Mouse (Mus musculus) midbrain, embryonic 13.5 days (tissue): ENCODE measurements around the gene Aqp11. TPM values are rescaled to one million over a fixed set of nuclear protein-coding genes. Genes with fewer than 3 reads are reported as not detected.
A peak's percentile ranks its signal among the peaks of the same experiment; 100 is the strongest.

Experiments used
- ATAC-seq: fragments of 200-750 bp; cut with Nextera tagmentation; 2 replicates; pipeline ENCODE4 v1.8.0; 2017; ENCODE audit warnings: mild to moderate bottlenecking, moderate TSS enrichment, moderate library complexity
- H3K27ac ChIP-seq: fragments of 300-500 bp; sonication (generic); 2 replicates; pipeline ENCODE4 v1.5.1; 2015; ENCODE audit warnings: inconsistent platforms, mild to moderate bottlenecking, moderate library complexity
- H3K27me3 ChIP-seq: fragments of 300-500 bp; sonication (generic); 2 replicates; pipeline ENCODE4 v1.6.1; 2015; ENCODE audit warnings: mild to moderate bottlenecking, inconsistent platforms
- H3K36me3 ChIP-seq: fragments of 300-500 bp; sonication (generic); 2 replicates; pipeline ENCODE4 v1.6.1; 2015; ENCODE audit warnings: mild to moderate bottlenecking, inconsistent platforms
- H3K4me1 ChIP-seq: fragments of 300-500 bp; sonication (generic); replicated peaks from 2 replicates; pipeline ENCODE4 v1.6.1; 2015; ENCODE audit warnings: inconsistent platforms
- H3K4me2 ChIP-seq: fragments of 300-500 bp; sonication (generic); replicated peaks from 2 replicates; pipeline ENCODE4 v1.6.1; 2015; ENCODE audit warnings: moderate library complexity, mild to moderate bottlenecking, inconsistent platforms
- H3K4me3 ChIP-seq: fragments of 300-500 bp; sonication (generic); replicated peaks from 2 replicates; pipeline ENCODE4 v1.5.1; 2015; ENCODE audit warnings: mild to moderate bottlenecking, inconsistent platforms
- H3K9ac ChIP-seq: fragments of 300-500 bp; sonication (generic); replicated peaks from 2 replicates; pipeline ENCODE4 v1.6.1; 2015; ENCODE audit warnings: mild to moderate bottlenecking, inconsistent platforms
- H3K9me3 ChIP-seq: fragments of 300-500 bp; sonication (generic); 2 replicates; pipeline ENCODE4 v1.6.1; 2016; ENCODE audit warnings: mild to moderate bottlenecking, inconsistent platforms
- WGBS: fragments of 180-500 bp; shearing (Covaris S2); methylation state at CpG from one replicate; pipeline ENCODE4 v1.1.7; 2015; 5-methylcytosine and 5-hydroxymethylcytosine counted together
- polyA plus RNA-seq: library from polyadenylated mRNA; unstranded; fragments of >200 nt; fragmentation: Nextera tagmentation; extraction: Ambion mirVana; gene quantifications from 2 replicates; pipeline ENCODE4 v1.2.1, GENCODE M21; 2015

The Aqp11 gene
- polyA plus RNA-seq, 1 experiment from 2014 or later = 9.7 TPM

DNA sequence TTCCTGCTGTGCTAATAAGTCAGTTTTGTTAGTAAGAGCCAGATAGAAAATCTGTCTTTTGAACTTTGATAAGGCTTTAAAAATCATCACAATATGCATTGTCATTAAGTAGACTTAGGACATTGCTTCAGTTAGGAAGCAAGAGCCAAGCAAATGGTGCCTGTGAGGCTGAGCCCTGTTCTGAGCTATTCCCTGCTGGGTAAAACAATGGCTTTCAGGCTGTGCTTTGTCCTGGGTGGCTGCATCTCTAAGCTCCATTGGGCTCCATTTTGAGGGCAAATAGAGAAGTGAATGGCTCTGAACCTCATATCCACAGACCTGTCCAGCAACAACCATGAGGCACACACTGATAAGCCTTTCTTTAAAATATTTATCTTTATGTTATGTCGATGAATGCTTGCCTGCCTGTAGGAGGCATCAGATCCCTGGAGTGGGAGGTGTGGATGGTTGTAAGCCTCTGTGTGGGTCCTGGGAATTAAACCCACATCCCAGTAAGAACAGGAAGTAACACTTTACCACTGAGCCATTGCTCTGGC, 3.7 kb upstream of the Aqp11 start:
- H3K4me1 ChIP-seq = peaks cover 14% of the 10 kb centered on the region
- no peak overlapping the region for H3K4me2 ChIP-seq
- no peak for ATAC-seq
- no peaks in the 10 kb centered on the region for H3K36me3 ChIP-seq
- WGBS = 2% methylated on average over 1 of the region's 1 CpGs
- no peaks in the 10 kb centered on the region for H3K9me3 ChIP-seq
- no peak overlapping the region for H3K4me3 ChIP-seq
- H3K27ac ChIP-seq = no peak overlapping the region
- peaks cover 14% of the 10 kb centered on the region; the same call in 1 of the 2 replicates for H3K27me3 ChIP-seq
- H3K9ac ChIP-seq = no peak overlapping the region

DNA sequence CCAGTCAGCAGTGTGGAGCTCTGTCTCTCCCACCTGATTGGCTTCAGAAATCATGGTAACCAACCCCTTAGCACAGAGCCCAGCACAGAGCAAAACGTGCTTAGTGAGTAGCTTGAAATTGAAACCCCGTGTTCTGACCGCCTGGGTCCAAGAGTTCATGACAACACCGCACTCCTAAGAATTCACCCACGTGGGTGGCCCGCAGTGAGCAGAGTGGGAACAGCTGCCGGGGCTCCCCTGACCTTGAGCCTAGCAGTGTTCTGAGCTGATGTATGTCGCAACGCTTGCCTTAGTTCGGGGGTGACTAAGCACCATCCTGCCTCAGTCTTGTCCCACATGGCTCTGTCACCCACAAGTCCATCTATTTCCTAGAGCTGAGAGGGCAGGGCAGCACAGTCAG, 2.9 kb upstream of the Aqp11 start:
- Histone ChIP-seq H3K4me2 (no peak overlapping the region), H3K9ac (no peak overlapping the region), H3K27me3 (peaks cover 15% of the 10 kb centered on the region; the same call in 1 of the 2 replicates), H3K4me3 (no peak overlapping the region), H3K36me3 (no peaks in the 10 kb centered on the region), H3K4me1 (peaks cover 15% of the 10 kb centered on the region), H3K9me3 (no peaks in the 10 kb centered on the region), H3K27ac (no peak overlapping the region)
- WGBS = 39% methylated on average over 10 of the region's 10 CpGs
- no peak for ATAC-seq

DNA sequence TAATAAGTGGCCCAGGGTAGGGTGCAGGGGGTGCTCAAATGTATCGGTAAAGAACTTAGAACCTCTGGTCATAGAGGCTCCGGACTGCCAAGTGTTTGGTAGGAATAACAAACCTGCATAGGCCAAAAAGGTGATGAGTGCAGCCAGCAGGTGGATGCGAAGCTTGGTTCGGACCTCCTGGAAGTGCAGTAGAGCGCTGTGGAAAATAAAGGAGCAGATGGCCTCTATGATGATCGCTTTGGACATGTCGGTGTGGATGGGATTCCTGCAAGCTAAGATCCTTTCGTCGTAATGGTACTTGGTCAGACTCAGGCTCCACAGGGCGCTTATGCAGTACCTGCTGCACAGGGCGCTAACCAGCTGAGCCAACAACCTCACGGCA, 842 bp downstream of the Aqp11 start:
- no peak overlapping the region for H3K27ac ChIP-seq
- no peak for ATAC-seq

DNA sequence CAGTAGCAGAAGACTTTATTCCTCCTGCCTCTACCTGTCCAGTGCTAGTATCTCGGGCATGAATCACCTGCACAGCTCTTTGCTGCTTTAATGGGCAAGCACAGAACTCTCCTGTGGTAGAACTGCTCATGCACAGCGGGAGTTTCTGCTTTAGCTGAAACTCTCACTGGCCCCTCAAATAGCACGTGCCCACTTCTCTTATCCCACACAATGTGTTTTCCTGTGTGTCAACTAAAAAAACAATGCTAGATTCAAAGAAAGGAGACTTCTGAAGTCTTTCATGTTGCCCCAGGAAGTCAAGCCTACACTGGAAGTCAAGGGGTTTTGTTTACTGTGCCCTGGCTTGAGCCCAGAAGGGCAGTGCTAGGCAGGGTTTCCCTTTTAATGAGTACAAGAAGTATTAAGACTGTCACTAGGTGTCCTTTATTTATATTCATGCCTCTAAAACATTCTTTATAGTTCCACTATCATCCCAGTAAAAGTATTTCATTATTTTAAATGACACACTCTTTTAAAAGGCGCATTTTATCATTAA, 2.1 kb downstream of the Aqp11 start:
- Histone ChIP-seq H3K27me3 (peaks cover 16% of the 10 kb centered on the region; the same call in 1 of the 2 replicates), H3K9ac (no peak overlapping the region), H3K36me3 (no peaks in the 10 kb centered on the region), H3K9me3 (no peaks in the 10 kb centered on the region), H3K4me1 (peaks cover 13% of the 10 kb centered on the region), H3K4me3 (no peak overlapping the region), H3K27ac (no peak overlapping the region), H3K4me2 (no peak overlapping the region)
- no peak for ATAC-seq
- 35% methylated on average over 4 of the region's 4 CpGs for WGBS

More for the DNA sequence above, 842 bp downstream of the Aqp11 start:
- Histone ChIP-seq H3K4me2 (peak overlapping the region; percentile 83), H3K4me3 (peak overlapping the region; percentile 65), H3K27me3 (peaks cover 18% of the 10 kb centered on the region; the same call in 1 of the 2 replicates), H3K4me1 (peaks cover 15% of the 10 kb centered on the region), H3K9ac (peak overlapping the region; percentile 73), H3K9me3 (no peaks in the 10 kb centered on the region), H3K36me3 (no peaks in the 10 kb centered on the region)
- WGBS = 5% methylated on average over 12 of the region's 12 CpGs

DNA sequence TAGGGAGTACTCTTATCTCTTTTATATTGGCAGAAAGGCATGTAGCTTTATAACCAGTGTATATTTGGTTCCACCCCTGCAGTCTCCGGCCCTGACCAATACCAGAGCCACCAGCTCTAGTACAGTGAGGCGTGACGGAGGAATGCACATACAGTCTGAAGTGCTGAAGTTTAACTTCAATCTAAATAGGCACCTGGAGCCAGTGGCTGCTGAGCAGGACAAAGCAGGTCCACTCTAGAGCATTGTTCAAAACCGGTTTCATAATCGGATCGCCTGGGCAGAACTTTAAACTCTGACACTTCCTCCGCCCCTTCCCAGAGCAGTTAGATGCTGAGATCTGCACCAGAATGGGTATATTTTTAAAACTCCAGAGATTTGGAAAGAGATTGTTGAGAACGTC, 3.1 kb downstream of the Aqp11 start:
- H3K9me3 ChIP-seq = no peaks in the 10 kb centered on the region
- H3K4me1 ChIP-seq = peaks cover 11% of the 10 kb centered on the region
- H3K9ac ChIP-seq = no peak overlapping the region
- H3K36me3 ChIP-seq = no peaks in the 10 kb centered on the region
- no peak overlapping the region for H3K4me2 ChIP-seq
- ATAC-seq = no peak
- no peak overlapping the region for H3K27ac ChIP-seq
- H3K27me3 ChIP-seq = 0 out of 2 replicates have a peak, but pooled peaks cover 9% of the 10 kb centered on the region
- no peak overlapping the region for H3K4me3 ChIP-seq
- 83% methylated on average over 8 of the region's 8 CpGs for WGBS

DNA sequence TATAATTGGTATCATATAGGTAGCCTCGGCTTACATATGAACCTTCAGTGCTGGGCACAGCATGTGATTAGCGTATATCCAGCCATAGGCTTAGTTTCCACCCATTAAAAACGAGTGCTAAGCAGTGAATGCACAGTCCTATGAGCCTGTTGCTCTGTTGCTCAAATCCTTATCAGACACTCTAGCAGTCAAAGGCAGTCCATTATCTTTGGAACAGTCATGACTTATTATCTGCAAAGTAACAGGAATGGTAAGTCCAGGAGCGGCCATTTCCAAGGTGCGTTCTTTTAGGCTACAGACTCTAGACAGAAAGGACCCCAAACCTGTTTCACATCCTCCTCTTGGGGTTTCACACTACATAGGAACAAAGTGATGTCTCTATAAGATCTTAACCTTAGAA, 4.5 kb downstream of the Aqp11 start:
- no peak overlapping the region for H3K27ac ChIP-seq
- H3K4me2 ChIP-seq = no peak overlapping the region
- no peaks in the 10 kb centered on the region for H3K9me3 ChIP-seq
- 85% methylated on average over 5 of the region's 5 CpGs for WGBS
- H3K4me3 ChIP-seq = no peak overlapping the region
- 0 out of 2 replicates have a peak, but pooled peaks cover 9% of the 10 kb centered on the region for H3K27me3 ChIP-seq
- no peak overlapping the region for H3K9ac ChIP-seq
- peaks cover 21% of the 10 kb centered on the region for H3K4me1 ChIP-seq
- ATAC-seq = no peak
- no peaks in the 10 kb centered on the region for H3K36me3 ChIP-seq

DNA sequence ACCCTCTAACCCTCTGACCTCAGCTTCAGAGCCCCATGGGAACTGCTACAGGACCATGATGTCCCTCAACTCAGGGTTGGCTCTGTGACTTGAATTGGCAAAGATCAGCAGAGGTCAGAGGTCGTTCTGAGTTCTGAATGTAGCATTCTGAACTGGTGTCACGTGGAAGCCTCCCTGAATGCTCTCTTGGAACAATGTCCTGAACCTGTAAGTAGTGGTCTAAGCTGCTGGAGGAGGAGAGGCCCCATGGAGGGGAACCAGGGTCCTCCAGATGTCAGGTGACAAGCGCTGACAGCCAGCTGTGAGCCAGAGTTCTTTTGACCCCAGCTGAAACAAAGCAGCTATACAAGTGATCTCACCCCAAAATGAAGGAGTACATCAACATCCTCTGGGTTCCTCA, 7.7 kb downstream of the Aqp11 start:
- Histone ChIP-seq H3K4me2 (no peak overlapping the region), H3K36me3 (peaks cover 12% of the 10 kb centered on the region), H3K27ac (no peak overlapping the region), H3K9me3 (no peaks in the 10 kb centered on the region), H3K4me3 (no peak overlapping the region), H3K9ac (no peak overlapping the region), H3K27me3 (no peaks in the 10 kb centered on the region), H3K4me1 (peaks cover 16% of the 10 kb centered on the region)
- WGBS = 33% methylated on average over 3 of the region's 3 CpGs
- ATAC-seq = no peak

DNA sequence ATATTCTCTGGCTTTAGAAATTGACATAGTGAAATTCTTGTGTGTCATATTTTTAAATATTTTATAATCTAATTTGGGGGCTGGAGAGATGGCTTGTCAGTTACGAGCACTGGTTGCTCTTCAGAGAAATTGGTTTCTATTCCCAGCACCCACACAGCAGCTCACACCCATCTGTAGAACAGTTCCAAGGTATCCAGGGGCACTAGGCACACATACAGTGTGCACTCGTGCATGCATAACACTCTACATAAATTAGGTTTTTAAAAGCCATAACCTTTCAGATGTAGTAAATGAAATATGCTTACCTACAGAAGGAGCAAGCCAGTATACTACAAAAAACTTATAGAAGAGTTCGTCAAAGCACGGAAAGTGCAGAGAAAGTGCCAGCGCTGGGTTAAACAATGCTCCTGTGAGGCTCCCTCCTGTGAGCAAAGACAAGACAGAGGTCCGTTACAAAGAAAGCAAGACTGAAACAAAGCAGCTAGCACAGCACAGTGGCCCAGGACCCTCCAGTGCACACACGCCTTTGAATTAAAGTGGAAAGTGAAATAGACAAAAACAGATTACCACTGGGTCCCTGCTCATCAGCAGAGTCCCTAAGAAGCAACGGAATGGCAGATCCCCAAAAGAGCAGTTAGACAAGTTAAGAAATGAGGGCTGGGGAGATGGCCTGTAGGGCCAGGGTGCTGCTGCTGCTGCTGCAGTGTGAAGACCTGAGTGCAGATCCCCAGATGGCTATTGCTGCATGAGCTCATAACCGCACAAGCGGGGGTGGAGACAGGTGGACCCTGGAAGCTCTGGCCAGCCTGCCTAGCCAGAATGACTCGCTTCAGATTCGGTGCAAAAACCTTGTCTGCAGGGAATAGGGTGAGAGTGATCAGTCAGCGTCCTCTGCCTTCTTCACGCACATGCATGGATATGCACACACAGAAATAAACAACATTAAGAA, 9.1 kb downstream of the Aqp11 start:
- WGBS = 30% methylated on average over 14 of the region's 14 CpGs
- no peak for ATAC-seq
- Histone ChIP-seq H3K27me3 (no peaks in the 10 kb centered on the region), H3K9ac (no peak overlapping the region), H3K4me1 (peaks cover 16% of the 10 kb centered on the region), H3K4me2 (no peak overlapping the region; the same call in 1 of the 2 replicates), H3K36me3 (peaks cover 16% of the 10 kb centered on the region), H3K27ac (no peak overlapping the region), H3K9me3 (no peaks in the 10 kb centered on the region), H3K4me3 (no peak overlapping the region)

DNA sequence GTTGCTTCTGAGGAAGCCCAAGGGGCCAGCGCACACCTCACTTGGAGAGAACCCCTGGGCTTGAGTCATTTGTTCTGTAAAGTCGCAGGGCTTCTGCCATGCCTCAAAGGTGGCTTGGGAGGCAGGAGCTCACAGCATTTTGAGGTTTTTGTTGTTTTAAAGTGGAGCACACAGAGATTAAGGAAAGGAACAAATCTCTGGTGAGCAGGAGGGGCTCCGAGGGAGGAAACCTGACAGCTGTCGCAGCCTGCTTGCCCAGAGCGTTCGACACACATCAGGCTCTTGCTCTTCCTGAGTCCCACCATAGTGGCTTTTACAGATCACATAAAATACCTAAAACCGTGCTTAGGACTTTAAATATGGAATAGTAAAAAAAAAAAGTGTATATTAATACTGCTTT, 11.3 kb downstream of the Aqp11 start:
- Histone ChIP-seq H3K9ac (no peak overlapping the region), H3K4me2 (no peak overlapping the region), H3K4me3 (no peak overlapping the region), H3K9me3 (no peaks in the 10 kb centered on the region), H3K36me3 (peaks cover 25% of the 10 kb centered on the region), H3K27me3 (no peaks in the 10 kb centered on the region), H3K4me1 (peaks cover 16% of the 10 kb centered on the region), H3K27ac (no peak overlapping the region)
- no peak for ATAC-seq
- 69% methylated on average over 7 of the region's 7 CpGs for WGBS

DNA sequence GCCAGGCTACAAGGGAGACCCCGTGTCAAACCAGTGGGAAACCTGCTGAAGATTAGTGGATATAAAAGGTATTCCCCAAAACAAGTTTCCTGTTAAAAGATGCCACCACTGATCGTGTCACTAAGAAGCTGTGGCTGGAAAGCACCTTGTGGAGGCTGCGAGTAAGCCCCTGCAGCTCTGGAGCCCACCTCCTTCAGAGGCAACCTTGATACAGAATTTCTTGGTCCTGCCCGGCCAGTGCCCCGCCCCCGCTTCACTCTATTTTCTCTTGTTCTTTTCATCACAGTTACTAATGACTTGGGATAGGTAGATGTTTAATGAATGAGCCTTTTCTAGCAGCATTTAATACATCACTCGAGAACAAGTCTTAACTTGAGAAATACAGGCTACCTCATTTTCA, 12.0 kb downstream of the Aqp11 start:
- ATAC-seq = no peak
- WGBS = 80% methylated on average over 7 of the region's 7 CpGs
- no peak overlapping the region for H3K4me2 ChIP-seq

DNA sequence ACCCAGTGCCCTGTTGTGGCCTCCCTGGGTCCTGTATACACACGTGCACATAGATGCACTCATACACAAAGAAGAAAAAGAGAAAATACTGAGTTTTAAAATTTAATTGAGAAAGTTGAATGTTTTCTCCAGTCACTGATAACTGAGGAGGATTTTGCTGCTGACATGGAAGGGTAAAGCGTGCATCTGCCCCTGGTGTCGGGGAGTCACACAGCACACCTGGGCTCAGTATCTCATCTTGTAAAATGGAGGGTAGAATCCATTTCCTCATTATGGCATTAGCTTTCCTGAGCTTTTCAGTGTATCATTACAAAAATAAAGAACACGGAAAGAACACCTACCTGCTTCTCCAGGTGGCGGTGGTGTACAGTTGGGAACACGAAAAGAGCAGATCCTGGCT, 12.7 kb downstream of the Aqp11 start:
- 96% methylated on average over 6 of the region's 6 CpGs for WGBS

More for the DNA sequence above, 12.0 kb downstream of the Aqp11 start:
- H3K36me3 ChIP-seq = peaks cover 27% of the 10 kb centered on the region
- no peak overlapping the region for H3K4me3 ChIP-seq
- no peak overlapping the region for H3K9ac ChIP-seq
- no peaks in the 10 kb centered on the region for H3K9me3 ChIP-seq
- H3K27me3 ChIP-seq = no peaks in the 10 kb centered on the region
- peaks cover 16% of the 10 kb centered on the region for H3K4me1 ChIP-seq
- H3K27ac ChIP-seq = no peak overlapping the region

More for the DNA sequence above, 12.7 kb downstream of the Aqp11 start:
- H3K4me1 ChIP-seq = peaks cover 16% of the 10 kb centered on the region
- H3K36me3 ChIP-seq = peaks cover 32% of the 10 kb centered on the region
- H3K4me3 ChIP-seq = no peak overlapping the region
- H3K4me2 ChIP-seq = no peak overlapping the region
- no peak overlapping the region for H3K9ac ChIP-seq
- no peak for ATAC-seq
- no peaks in the 10 kb centered on the region for H3K27me3 ChIP-seq
- no peaks in the 10 kb centered on the region for H3K9me3 ChIP-seq
- H3K27ac ChIP-seq = no peak overlapping the region
